Mouse (Mus musculus): Measurements from ENCODE around the gene Tln1.

- TF ChIP-seq TCF12 (IDR thresholded peaks at IDR 0.05; ENCODE audit: insufficient read depth, poor library complexity, severe bottlenecking) = no peak
- TF ChIP-seq POLR2A (IDR thresholded peaks at IDR 0.05; ENCODE audit: insufficient read length, low read depth) = no peak
- TF ChIP-seq E2F4 (IDR thresholded peaks at IDR 0.05; ENCODE audit: insufficient read depth) = no peak
- no peak for TF ChIP-seq MYOG (IDR thresholded peaks at IDR 0.05; ENCODE audit: control insufficient read depth in 1 of 3, insufficient read depth in 1 of 3, insufficient read length in 2 of 3, low read depth in 2 of 3)
- no peak for TF ChIP-seq CEBPB (IDR thresholded peaks at IDR 0.05; ENCODE audit: insufficient read depth, poor library complexity, severe bottlenecking)
- no peak for TF ChIP-seq MAX (IDR thresholded peaks at IDR 0.05; ENCODE audit: low read depth)
- TF ChIP-seq TCF3 (IDR thresholded peaks at IDR 0.05; ENCODE audit: insufficient read length, low read depth) = no peak
Observed at GRCm38 (mm10) chr4:43496587-43496986, 65.9 kb downstream of the Tln1 start.

Data from myocyte (in vitro differentiated cells).